Mouse (Mus musculus) layer of hippocampus, postnatal 25 days (tissue): Measurements from ENCODE around the gene Pcp2. TPM values are rescaled to one million over a fixed set of nuclear protein-coding genes. Genes with fewer than 3 reads are reported as not detected.
"Not testable (repeated sequence)": the region's sequence is repeated elsewhere in the genome, so short reads cannot be mapped to it uniquely, and the experiment has no call there.

Source experiments
- DNase-seq, 2 experiments: peaks; one replicate each; pipeline ENCODE4 v3.0.0; 2022; ENCODE audit warnings: mixed read lengths in 2 of 2, low spot score in 1 of 2; ENCODE audit errors: extremely low spot score in 1 of 2
- total RNA-seq, 2 experiments: library from RNA; stranded (reverse); gene quantifications; 2 replicates each; pipeline ENCODE4 v1.2.3; 2021

Gene Pcp2
- total RNA-seq, 2 experiments from 2014 or later: 0.66 TPM; not detected in 1

DNA sequence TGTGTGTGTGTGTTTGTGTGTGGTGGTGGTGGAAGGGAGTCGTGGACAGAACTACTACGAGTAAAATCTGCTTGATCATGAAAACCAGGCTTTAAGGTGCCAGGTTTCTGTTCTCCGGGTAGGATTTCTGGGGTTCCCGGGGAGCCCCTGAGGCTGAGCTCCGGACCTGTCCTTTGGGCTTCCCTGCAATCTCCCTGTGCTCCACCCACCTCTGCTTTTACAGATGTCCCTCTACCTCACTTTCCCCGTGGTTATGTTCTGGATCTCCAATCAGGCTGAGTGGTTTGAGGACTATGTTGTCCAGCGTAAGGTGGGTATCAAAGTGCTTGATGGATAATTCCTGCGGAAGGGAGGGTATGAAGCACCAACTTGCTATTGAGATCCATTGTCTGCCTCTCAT is 3.2 kb downstream of the Pcp2 start:
- DNase-seq: no peak

DNA sequence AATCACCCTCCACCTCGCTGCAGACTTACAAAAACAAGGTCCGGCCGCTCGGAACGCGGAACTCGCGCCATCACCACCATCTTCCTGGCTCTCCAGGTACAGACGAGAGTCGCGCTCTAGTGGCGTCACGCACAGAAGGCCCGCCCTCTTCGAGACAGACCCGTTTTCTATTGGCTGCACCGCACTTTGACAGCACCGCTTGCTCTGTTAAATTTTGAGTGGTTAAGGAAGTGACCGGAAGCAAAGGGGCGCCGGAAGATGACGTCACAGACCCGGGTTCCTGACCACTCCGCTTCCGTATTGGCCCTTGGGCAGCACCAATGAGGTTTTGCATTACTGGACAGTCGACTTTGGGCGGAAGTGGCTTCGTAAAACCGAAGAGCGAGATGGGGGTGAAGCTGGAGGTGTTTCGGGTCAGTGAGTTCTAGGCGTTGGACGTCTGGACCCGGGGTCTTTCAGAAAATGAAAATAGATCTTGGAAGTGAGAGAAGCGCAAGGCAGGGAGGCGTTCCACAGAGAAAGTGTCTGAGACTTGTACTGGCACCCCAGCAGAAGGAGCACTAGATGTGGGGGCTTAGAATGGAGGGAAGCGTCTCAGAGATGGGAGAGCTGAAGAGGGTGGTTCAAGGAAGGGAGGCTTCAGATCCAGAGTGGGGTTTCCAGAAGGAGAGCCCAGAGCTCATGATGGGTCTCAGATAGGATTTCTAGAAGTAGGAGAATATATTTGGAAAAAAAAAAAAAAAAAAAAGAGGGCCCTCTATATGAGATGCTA is 4.0 kb downstream of the Pcp2 start, which contains the start of the genes Xab2 and Pet100:
Gene Xab2 (minus strand): TSS at position 118 of the 772 bp plus-strand sequence.
Gene Pet100 (plus strand): TSS at position 350 of the 772 bp plus-strand sequence.
- peak; percentile 96 to 97 for DNase-seq

GRCm38 (mm10) chr8:3609816-3610150 is 15.6 kb downstream of the Pcp2 start:
- DNase-seq: no peak

GRCm38 (mm10) chr8:3609046-3609815 is 16.1 kb downstream of the Pcp2 start:
- no peak for DNase-seq

GRCm38 (mm10) chr8:3607822-3608221 is 17.5 kb downstream of the Pcp2 start:
- DNase-seq: no peak

- DNase-seq: no peak
Measured at GRCm38 (mm10) chr8:3606593-3606992, 18.8 kb downstream of the Pcp2 start.

DNA sequence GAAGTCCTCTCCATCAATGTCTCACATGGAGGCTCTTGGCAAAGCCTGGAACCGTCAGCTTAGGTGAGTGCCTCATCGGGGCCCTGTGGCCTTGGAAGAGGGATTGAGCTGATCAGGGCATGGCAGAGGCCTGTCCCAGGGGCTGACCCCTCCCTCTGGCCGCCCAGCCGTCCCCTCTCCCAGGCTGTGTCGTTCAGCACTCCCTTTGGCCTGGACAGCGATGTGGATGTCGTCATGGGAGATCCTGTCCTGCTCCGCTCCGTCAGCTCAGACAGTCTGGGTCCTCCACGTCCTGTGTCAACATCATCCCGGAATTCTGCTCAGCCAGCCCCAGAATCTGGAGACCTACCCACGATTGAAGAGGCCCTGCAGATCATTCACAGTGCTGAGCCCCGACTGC is 21.9 kb downstream of the Pcp2 start:
- no peak for DNase-seq

GRCm38 (mm10) chr8:3600401-3600800 is 24.9 kb downstream of the Pcp2 start:
- DNase-seq: no peak

DNA sequence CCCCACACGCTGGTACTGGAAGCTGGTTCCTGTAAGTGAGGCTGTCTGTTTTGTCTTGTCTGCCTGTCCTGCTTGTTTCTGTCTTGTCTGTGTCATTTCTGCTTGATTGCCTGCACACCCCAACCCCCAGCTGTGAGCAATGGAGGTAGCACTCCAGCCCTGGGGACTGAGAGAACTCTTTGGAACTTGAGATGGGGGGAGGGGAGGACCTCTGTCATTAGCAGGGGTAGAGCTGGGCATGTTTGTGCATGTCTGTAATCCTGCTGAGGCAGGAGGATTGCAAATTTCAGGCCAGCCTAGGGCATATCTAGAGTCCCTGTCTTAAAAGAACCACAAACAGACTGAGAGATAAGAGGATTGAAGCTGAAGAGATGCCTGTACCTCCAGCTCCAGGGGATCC is 26.1 kb downstream of the Pcp2 start:
- no peak for DNase-seq

DNA sequence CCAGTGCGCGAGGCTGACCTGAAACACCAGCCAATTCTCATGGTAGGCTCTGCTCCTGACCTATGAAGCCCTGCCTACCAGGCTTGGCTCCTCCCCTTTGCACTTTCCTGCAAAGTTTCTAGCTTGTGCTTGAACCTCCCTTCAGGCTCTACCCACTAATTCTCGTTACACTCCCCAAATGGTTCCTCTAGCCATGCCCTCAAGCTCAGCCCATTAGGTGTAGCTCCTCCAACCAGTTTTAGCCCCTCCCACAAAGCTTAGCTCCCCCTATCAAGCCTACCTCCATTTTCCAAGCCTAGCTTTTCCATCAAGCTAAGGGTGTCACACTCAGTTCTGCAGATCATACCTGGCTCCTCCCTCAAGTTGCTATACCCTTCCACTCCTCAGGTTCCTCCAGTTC is 27.3 kb downstream of the Pcp2 start:
- DNase-seq: no peak

- DNase-seq: no peak
Measured at GRCm38 (mm10) chr8:3594466-3594865, 30.9 kb downstream of the Pcp2 start.

DNA sequence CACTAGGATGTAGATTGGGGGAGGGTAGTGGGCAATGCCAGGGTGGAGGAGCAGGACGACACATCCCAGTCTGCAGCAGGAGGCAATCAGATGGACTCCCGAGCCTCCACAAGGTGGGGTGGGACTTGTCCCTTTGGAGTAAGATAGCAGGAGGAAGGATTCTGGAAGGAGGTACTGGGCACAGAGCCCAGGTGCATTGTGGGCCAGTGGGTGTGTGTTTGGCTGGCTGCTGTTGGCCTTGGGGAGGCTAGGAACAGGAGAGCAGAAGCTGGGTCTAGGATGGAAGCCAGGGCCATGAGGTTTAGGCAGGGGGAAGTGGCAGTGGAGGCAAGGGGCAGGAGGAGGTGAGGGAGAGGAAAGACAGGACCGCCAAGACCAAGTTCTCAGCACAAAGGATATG is 31.9 kb downstream of the Pcp2 start:
- no peak for DNase-seq

DNA sequence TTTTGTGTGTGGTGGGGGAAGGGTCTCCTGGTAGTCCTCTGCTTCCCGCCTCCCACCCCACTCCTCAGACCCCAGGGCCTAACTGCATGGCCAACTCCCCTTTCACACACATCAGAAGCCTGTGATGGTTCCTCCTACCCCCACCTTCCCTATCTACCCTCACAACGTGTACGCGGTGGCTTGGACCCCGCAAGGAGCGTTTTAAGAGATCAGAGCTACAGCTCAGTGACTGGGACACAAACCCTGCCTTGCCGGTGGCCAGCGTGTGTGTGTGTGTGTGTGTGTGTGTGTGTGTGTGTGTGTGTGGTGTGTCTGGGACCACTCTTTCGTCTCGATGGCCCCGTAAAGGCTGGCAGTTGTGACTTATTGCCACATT is 37.1 kb downstream of the Pcp2 start:
- no peak for DNase-seq

DNA sequence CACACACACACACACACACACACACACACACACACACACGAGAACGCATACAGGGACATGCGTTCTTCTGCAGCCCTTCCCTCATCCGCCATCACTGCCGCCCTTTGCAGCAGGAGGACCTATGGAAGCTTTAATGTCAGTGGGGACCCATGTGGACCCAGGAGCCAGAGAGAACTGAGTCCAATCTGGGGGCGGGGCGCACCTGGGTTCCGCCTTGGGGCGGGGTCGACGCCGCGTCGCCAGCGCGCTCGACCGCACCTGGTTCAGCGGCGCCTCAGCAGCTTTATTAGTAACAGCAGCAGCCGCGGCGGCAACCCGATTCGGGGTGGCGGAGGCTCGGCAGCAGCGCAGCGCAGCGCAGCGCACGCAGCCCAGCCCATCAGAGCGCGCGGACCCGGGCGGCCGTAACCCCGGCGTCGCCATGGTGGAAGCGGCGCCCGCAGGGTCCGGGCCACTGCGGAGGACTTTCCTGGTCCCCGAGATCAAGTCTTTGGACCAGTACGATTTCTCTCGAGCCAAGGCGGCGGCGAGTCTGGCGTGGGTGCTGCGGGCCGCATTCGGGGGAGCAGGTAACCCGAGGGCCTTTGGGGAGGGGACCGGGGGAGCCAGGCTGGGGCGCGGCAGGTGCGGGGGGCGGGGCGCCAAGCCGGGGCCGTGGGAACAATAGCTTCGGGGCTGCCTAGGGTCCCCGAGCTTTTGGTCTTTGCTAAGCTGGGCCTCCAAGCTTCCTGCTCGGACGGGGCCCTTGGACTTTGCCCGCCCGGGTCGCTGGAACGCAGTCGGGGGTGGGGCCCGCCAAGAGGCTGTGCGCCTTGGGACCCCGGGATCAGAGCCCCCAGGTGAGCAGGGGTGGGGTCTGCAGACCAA is 37.7 kb downstream of the Pcp2 start:
- peak; percentile 56 to 59 for DNase-seq

DNA sequence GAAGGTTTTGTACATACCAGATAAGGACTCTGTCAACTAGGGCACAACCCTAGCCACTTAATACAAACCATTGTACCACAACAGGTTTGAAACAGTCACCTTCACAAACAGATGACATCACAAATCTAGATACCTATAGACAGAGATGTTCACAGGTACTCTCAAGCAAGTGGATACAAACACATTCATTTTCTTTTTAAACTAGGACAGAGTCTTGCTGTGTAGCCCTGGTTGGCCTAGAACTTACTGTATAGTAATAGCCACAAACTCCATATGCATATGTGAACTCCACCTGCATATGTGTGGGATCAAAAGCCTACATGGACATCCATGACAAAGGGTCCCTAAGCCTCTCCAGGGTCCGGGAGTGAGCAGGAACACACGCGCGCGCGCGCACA is 38.4 kb downstream of the Pcp2 start, which contains the start of gene Camsap3:
Gene Camsap3 (plus strand): TSS at position 301 of the 398 bp plus-strand sequence.
- DNase-seq: no peak

GRCm38 (mm10) chr8:3586452-3586851 is 38.9 kb downstream of the Pcp2 start:
- no peak for DNase-seq

- DNase-seq: not testable (repeated sequence)
Measured at GRCm38 (mm10) chr8:3581961-3582360, 43.4 kb downstream of the Pcp2 start.

DNA sequence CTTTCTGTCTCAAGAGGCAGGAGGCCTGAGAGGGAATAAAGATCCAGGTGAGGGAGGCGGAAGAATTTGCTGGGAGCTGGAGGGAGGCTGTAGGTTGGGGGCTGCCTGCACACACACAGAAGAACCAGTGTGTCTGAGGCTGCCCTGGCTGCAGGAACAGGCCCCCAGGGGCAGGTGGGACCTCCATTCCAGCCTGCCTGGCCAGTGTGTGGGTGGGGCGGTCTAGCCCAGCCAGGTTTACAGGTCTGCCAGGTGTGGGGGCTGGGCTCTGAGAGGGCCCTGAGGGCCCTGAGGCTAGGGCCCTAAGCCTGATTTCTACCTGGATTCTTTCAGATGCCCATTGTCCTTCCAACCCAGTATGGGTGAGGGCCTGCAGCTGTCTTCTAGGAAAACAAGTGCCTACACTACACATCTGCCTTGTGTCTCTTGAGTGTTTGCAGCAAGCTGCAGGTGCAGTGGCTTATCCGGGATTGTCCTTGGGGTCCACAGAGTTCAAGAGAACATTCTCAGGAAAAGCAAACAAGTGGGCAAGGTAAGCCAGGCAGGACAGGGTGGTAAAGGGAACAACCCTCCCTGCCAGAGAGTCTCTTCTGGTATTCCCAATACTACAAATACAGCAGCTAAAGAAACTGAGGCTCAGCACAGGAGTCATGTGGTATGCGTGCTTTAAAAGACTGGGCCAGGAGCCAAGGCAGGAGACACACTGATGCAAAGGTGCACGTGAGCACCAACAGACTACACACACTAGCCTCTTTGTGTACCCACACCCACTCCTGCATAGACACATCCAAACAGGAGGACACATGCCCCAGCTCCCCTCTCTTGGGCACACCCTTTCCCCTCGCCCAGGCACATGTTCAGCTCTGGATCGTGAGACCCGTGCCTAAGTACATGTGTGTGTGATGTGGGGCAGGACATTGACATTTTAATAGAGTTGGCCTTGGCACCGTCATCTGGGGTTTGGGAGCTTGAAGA is 45.7 kb downstream of the Pcp2 start:
- no peak for DNase-seq

GRCm38 (mm10) chr8:3576211-3576960 is 49.0 kb downstream of the Pcp2 start:
- no peak for DNase-seq
